In the genomic region with DNA sequence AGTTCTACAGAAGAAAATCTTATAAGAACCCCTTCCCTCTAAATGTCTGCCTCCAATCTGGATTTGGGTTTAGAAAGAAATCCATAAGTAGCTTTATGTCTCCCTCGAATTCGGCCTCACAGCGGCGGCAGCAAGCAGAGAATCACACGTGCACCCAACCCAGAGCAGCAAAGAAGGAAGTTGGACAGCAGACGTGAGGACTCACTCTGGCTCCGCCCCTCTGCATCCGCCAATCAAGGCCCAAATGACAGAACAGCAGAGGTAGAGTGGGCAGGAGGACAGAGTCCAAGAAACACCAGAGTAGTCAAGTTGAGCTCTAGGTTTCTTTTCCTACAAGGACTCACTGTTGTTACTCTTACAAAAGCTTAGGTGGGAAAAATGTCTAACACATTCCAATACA, we compare ENCODE assay signal across 10 mouse cellular contexts. TPM values are rescaled to one million over a fixed set of nuclear protein-coding genes. Genes with fewer than 3 reads are reported as not detected.
A peak's percentile ranks its signal among the peaks of the same experiment; 100 is the strongest.
DNase-seq lines count a peak whose midpoint lies in the region; ATAC-seq lines count a peak whose summit lies in the region.
"Had no signal": no experiment of that assay in that cellular context is flagged by ENCODE, and none has a peak within 500 bp of the region (broad histone marks: within the 10 kb centered on the region; RNA-seq: fewer than 3 reads in every experiment).

No protein-coding gene starts in this region.

- peaks cover 13% of the 10 kb centered on the region for H3K4me1 ChIP-seq in neural tube, embryonic 11.5 days (ENCODE audit: control insufficient read depth, insufficient read depth, low read length)
- H3K4me1 ChIP-seq in neural tube, embryonic 15.5 days, result peaks cover 33% of the 10 kb centered on the region
- H3K4me1 ChIP-seq in forebrain, embryonic 12.5 days, result peaks cover 30% of the 10 kb centered on the region

- no peak overlapping the region for H3K4me2 ChIP-seq in neural tube, embryonic 11.5 days (ENCODE audit: low read depth)
- H3K4me2 ChIP-seq in neural tube, embryonic 15.5 days, result no peak overlapping the region
- H3K4me2 ChIP-seq in forebrain, embryonic 12.5 days, result no peak overlapping the region

- ATAC-seq in neural tube, embryonic 11.5 days (ENCODE audit: insufficient read depth, low FRiP score, low TSS enrichment), result no peak
- no peak for ATAC-seq in neural tube, embryonic 15.5 days (ENCODE audit: low FRiP score)
- no peak for ATAC-seq in forebrain, embryonic 12.5 days (ENCODE audit: low FRiP score)

- no peak overlapping the region for H3K27ac ChIP-seq in neural tube, embryonic 11.5 days (ENCODE audit: low read depth, low read length)
- H3K27ac ChIP-seq in neural tube, embryonic 15.5 days (replicated peaks), result no peak overlapping the region
- H3K27ac ChIP-seq in forebrain, embryonic 12.5 days, result no peak overlapping the region
- H3K27ac ChIP-seq: left cerebral cortex, adult 2 months had no signal

- no peaks in the 10 kb centered on the region for H3K9me3 ChIP-seq in neural tube, embryonic 11.5 days (ENCODE audit: control insufficient read depth, low read length)
- H3K9me3 ChIP-seq in neural tube, embryonic 15.5 days (replicated peaks), result no peaks in the 10 kb centered on the region
- H3K9me3 ChIP-seq in forebrain, embryonic 12.5 days, result no peaks in the 10 kb centered on the region

- no peak overlapping the region for H3K4me3 ChIP-seq in neural tube, embryonic 11.5 days (ENCODE audit: low read depth, low read length)
- H3K4me3 ChIP-seq in neural tube, embryonic 15.5 days (replicated peaks), result no peak overlapping the region
- no peak overlapping the region for H3K4me3 ChIP-seq in forebrain, embryonic 12.5 days (replicated peaks)
- H3K4me3 ChIP-seq: left cerebral cortex, adult 2 months had no signal

- H3K9ac ChIP-seq in neural tube, embryonic 11.5 days (ENCODE audit: low read length), result no peak overlapping the region
- no peak overlapping the region for H3K9ac ChIP-seq in neural tube, embryonic 15.5 days (replicated peaks)
- H3K9ac ChIP-seq in forebrain, embryonic 12.5 days, result no peak overlapping the region

- no peaks in the 10 kb centered on the region for H3K27me3 ChIP-seq in neural tube, embryonic 11.5 days (ENCODE audit: control insufficient read depth, insufficient read depth, low read length)
- 0 out of 2 replicates have a peak, but pooled peaks cover 4% of the 10 kb centered on the region for H3K27me3 ChIP-seq in neural tube, embryonic 15.5 days (replicated peaks)
- H3K27me3 ChIP-seq in forebrain, embryonic 12.5 days, result no peaks in the 10 kb centered on the region

- H3K36me3 ChIP-seq in neural tube, embryonic 11.5 days (ENCODE audit: control insufficient read depth, insufficient read depth, low read length), result no peaks in the 10 kb centered on the region
- no peaks in the 10 kb centered on the region for H3K36me3 ChIP-seq in neural tube, embryonic 15.5 days
- no peaks in the 10 kb centered on the region for H3K36me3 ChIP-seq in forebrain, embryonic 12.5 days (replicated peaks)

- peak; percentile 10 for DNase-seq in neural tube, embryonic 11.5 days (ENCODE audit: low spot score)
- DNase-seq in kidney, adult 8-10 months, result peak; percentile 70 to 76
- peak; percentile 63 for DNase-seq in lung, postnatal 36 days
- peak; percentile 51 to 67 for DNase-seq in thymus, postnatal 36 days
- DNase-seq in ovary, adult 18-20 months (ENCODE audit: low spot score), result no peak
- DNase-seq in right cerebral cortex, postnatal 10 days (ENCODE audit: low spot score in 2 of 2), result no peak
- DNase-seq: adrenal gland, adult 2 months had no signal

- 26% methylated on average over 8 of the region's 8 CpGs for WGBS in neural tube, embryonic 11.5 days
- WGBS in neural tube, embryonic 15.5 days, result 38% methylated on average over 8 of the region's 8 CpGs
- WGBS in forebrain, embryonic 12.5 days, result 40% methylated on average over 8 of the region's 8 CpGs

RNA-seq across cellular contexts. Expression of a gene that starts 3.2 kb away (rescaled TPM):
- 10.5 and 13.3 TPM in 2 replicates for polyA plus RNA-seq in neural tube, embryonic 11.5 days (2014; fragmentation: Nextera tagmentation; extraction: Ambion mirVana)
- polyA plus RNA-seq in neural tube, embryonic 15.5 days (2015; fragmentation: Nextera tagmentation; extraction: Ambion mirVana), result 5.0 and 7.7 TPM in 2 replicates
- polyA plus RNA-seq in forebrain, embryonic 12.5 days (2016; fragmentation: Nextera tagmentation; extraction: Ambion mirVana), result 9.0 and 9.1 TPM in 2 replicates

RNA-seq across cellular contexts. Expression of a gene that starts 3.9 kb away (rescaled TPM):
- 10.2 and 11.1 TPM in 2 replicates for polyA plus RNA-seq in neural tube, embryonic 11.5 days (2014; fragmentation: Nextera tagmentation; extraction: Ambion mirVana)
- polyA plus RNA-seq in neural tube, embryonic 15.5 days (2015; fragmentation: Nextera tagmentation; extraction: Ambion mirVana), result 2.7 and 4.7 TPM in 2 replicates
- 28.8 and 33.7 TPM in 2 replicates for polyA plus RNA-seq in forebrain, embryonic 12.5 days (2016; fragmentation: Nextera tagmentation; extraction: Ambion mirVana)

RNA-seq across cellular contexts. Expression of a gene that starts 46.4 kb away (rescaled TPM):
- polyA plus RNA-seq in neural tube, embryonic 11.5 days (2014; fragmentation: Nextera tagmentation; extraction: Ambion mirVana), result 20.4 and 20.7 TPM in 2 replicates
- 3.1 and 4.9 TPM in 2 replicates for polyA plus RNA-seq in neural tube, embryonic 15.5 days (2015; fragmentation: Nextera tagmentation; extraction: Ambion mirVana)
- polyA plus RNA-seq in forebrain, embryonic 12.5 days (2016; fragmentation: Nextera tagmentation; extraction: Ambion mirVana), result 9.9 and 10.5 TPM in 2 replicates

Comparison
In these comparisons a context has a peak if more than half of its experiments do, and no peak if none do; other contexts are left out.
1. DNase-seq: peak in neural tube, embryonic 11.5 days (single experiment), kidney, adult 8-10 months (2 of 2), lung, postnatal 36 days (single experiment) and thymus, postnatal 36 days (2 of 2); none in ovary, adult 18-20 months (single experiment) and right cerebral cortex, postnatal 10 days (0 of 2).